Mouse (Mus musculus) lung, postnatal 4 days (tissue): ENCODE measurements around the gene Anapc2.
A peak's percentile ranks its signal among the peaks of the same experiment; 100 is the strongest.

Source experiments
- DNase-seq, 2 experiments: peaks; one replicate each; pipeline ENCODE4 v3.0.0; 2021

Anapc2 gene

GRCm38 (mm10) chr2:25273010-25273409 is 732 bp downstream of the Anapc2 start:
- DNase-seq = no peak

GRCm38 (mm10) chr2:25278928-25279882 is 6.9 kb downstream of the Anapc2 start:
- peak; percentile 79 to 87 for DNase-seq

DNA sequence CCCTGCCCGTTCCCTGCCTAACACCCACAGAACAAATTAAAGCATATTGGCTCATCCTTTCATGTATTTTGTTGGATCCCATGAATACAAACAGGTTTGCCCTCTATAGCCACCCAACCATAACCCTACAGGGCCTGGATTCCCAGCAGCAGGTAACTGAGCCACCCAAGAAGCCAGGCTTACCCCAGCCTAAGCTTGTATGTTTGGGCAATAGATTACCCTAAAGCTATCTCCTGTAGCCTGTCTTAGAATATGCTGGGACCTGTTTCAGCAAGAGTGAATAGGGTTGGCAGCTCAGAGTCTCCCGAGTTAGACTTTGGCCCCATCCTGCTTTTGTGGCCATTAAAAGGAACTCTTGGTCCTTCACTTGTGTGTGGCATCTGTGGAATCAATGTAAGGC is 13.3 kb downstream of the Anapc2 start:
- no peak for DNase-seq

DNA sequence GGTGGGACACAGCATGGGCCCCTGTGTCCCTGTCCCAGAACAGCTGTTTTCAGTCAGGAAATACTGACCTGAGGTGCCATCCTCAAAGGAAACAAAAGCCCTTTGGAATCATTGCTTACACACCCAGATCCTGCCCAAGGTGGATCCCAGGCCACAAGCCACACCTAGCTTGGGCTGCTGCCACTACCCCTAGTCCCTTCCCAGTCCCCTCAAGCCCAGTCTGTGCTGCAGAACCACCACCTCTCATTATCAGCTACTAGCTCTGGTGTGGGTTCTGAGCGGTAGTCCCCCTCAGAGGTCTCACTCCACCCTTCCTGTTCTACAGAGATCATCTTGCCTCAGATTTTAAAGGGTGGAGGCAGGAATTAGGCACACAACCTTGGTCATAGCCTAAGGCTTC is 14.0 kb downstream of the Anapc2 start:
- no peak for DNase-seq

DNA sequence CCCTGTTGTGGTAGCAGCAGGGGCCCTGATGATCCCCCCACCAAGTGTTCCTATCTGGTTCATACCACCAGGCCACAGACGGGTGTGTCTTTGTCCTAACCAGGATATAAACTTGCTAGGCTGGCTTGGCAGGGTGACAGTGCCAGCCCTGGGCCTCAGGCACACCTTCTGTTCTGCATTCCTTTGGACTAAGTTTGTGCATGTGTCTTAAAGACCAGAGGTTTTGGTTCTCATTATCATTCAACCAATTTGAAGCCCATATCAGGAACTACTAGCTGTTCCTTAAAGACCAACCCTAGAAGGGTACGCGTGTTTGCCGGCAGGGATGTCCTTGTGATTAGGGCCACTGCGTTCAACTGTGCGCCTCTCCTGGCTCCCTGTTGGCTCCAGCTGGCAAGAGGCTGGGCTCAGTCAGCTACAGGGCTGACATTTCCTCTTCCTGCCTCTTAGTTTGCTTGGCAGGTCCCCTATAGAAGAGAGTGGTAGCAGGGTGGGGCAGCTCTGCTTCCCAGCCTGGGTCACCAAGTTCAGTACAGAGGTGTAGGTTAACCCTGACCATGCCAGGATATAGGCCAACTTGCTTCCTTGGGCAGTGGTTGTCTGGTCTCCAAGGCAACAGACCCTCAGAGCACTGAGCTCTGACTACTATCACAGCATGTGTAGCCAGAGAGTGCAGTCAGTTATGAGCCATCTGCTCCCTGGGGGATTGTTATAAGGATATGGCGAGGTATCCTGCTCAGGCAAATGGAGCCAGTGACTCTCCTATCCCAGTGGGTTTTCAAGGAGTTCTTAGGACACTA is 14.8 kb downstream of the Anapc2 start:
- DNase-seq = peak; percentile 62 to 80

- no peak for DNase-seq
Observed at GRCm38 (mm10) chr2:25287927-25288649, 15.8 kb downstream of the Anapc2 start, which contains the start of gene Tmem210. Tmem210 (plus strand) TSS chr2:25288145.

- DNase-seq = no peak
Observed at GRCm38 (mm10) chr2:25288734-25289345, 16.6 kb downstream of the Anapc2 start.

- DNase-seq = peak; percentile 54 to 71
Observed at GRCm38 (mm10) chr2:25289651-25290050, 17.4 kb downstream of the Anapc2 start, which contains the start of gene Lrrc26. Lrrc26 (plus strand) TSS chr2:25289915.

DNA sequence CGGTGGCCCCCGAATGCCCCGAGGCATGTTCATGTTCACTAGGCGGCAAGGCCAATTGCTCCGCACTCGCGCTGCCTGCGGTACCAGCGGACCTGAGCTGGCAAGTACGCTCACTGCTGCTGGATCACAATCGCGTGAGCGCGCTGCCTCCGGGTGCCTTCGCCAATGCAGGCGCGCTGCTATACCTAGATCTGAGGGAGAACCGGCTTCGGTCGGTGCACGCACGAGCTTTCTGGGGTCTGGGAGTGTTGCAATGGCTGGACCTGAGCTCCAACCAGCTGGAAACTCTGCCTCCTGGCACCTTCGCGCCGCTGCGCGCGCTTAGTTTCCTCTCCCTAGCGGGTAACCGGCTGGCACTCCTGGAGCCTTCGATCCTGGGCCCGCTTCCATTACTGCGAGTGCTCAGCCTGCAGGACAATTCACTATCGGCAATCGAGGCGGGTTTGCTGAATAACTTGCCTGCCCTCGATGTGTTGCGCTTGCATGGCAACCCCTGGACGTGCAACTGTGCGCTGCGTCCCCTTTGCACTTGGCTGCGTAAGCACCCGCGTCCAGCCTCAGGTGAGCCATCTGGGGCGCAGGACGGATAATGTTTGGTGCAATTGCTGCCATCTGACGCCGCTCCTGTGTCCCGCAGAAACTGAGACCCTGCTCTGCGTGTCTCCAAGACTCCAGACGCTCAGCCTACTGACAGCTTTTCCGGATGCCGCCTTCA is 18.0 kb downstream of the Anapc2 start:
- peak in 1 of 2 experiments; percentile 17 for DNase-seq

- DNase-seq = peak; percentile 20 to 47
Observed at GRCm38 (mm10) chr2:25290816-25291130, 18.5 kb downstream of the Anapc2 start.

DNA sequence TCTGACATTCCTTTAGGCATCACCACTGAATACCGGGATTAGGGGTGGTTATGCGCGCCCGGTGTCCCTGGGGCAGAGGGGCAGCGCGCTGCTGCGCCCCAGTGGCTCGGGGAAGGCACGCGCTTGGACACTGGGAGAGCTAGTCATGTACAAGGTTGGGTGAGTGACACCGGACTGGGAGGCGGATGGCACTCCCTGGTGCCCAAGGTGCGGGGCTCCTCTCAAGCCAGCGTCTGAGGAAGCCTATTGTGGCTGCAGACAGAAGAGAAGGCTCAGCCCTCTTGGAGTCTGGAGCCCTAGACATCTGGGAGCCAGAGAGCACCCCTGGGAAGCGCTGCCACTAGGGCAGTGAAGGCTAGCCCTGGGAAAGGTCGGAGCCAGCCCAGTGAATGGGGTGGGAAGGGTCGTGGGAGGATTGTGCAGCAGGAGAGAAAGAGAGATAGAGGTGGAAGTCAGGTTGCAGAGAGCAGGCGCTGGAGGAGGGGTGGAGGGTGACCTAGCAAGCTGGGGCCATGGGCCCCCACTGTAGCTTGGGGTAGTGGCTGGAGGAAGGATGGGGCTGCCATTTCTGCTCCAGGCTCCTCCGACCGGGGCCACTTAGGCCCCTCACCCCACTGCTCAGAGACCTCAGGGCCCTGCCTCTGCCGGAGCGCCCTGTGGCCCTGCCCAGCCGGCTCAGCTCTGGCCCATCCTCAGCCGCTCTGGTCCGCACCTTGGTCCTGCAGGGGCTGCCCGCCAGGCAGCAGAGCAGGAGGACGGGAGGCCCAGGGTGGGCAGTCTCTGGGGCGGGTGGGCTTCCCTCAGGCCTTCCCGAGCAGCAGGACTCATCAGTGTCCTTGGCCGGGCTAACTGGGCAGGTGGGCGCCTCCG is 19.1 kb downstream of the Anapc2 start:
- DNase-seq = peak in 1 of 2 experiments; percentile 25

GRCm38 (mm10) chr2:25292054-25292544 is 19.8 kb downstream of the Anapc2 start:
- DNase-seq = peak; percentile 22 to 47

DNA sequence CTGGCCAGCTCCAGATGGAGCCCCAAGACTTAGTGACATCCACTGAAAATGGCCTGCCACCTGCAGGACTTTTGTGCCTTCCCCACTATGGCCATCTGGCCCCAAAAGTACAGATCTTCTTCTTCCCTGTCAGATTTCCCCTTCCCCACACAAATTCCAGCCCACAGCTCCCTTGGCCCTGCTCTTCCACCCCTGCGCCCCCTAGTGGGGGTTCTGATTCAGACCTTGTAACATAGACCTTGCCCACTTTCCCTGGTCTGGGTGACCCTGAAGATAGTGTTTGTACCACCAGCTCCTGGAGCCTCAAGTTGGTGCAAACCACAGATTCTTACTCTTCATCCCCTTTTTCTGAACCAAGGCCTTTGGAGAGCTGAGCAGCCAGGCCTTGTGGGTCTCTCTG is 20.6 kb downstream of the Anapc2 start:
- peak; percentile 67 to 82 for DNase-seq

DNA sequence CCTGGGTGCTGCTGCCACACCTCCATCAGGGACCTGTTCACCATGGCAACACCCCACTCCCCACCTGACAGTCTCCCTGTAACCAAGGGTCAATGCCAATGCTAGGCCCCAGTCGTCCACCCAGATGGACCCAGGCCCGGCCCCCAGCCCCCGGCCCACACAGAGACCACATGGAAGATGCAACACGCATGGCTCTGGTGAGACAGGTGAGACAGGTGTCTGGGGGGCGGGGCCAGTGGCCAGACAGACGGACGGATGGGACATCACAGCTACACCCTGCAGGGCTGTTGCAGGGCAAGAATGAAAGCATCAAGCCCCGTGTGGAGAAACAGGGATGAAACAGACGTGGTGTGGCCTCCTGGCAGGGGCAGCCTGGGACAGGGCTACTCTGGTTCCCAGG is 21.4 kb downstream of the Anapc2 start:
- no peak for DNase-seq

GRCm38 (mm10) chr2:25297093-25297492 is 24.8 kb downstream of the Anapc2 start:
- no peak for DNase-seq

DNA sequence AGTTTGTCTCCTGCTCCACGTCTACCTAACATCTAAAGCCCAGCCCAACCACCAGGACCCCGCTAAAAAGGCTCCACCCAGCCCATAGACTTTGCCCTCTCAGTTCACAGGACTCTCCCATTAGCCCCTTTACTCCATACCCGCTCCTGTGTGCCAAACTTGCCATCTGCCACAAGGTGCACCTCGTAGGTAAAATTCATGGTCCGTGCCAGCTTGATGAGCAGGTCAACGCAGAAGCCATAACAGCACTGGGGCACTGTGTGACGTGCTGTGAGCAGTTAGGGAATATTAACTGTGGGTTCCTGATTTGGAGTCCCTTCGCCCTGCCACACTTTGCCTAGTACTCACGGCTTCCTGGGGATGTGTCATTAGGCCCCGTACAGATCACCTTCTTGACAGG is 25.8 kb downstream of the Anapc2 start:
- DNase-seq = no peak

DNA sequence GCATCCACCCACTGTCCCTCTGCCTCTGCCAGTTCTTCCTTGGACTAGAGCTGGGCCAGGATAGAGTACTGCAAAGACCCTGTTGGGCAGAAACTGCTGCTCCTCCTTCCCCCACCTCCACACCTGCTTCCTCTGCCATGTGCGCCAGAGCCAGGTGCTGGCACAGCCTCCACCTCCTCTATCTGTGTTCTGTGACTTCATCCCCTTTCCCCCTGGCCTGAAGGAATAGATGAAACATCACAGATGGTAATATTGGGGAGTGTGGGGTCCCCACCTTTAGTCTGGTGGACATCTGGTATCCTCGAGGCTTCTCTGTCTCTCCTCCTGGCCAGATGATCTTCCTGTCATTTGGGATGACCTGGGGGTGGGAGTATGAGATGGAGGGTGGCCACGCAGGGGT is 31.2 kb downstream of the Anapc2 start:
- no peak for DNase-seq

- DNase-seq = no peak
Observed at GRCm38 (mm10) chr2:25303931-25304656, 31.8 kb downstream of the Anapc2 start.

GRCm38 (mm10) chr2:25304657-25305541 is 32.6 kb downstream of the Anapc2 start:
- peak; percentile 28 to 49 for DNase-seq
